In genomic region chr19:15592821-15593220, GRCm38 (mm10) we compare ENCODE assay signal across 32 mouse cellular contexts.
"Had no signal": no experiment of that assay in that cellular context is flagged by ENCODE, and none has a peak within 500 bp of the region (broad histone marks: within the 10 kb centered on the region; RNA-seq: fewer than 3 reads in every experiment).

No protein-coding gene starts in this region.

- H3K4me3 ChIP-seq: left cerebral cortex, adult 2 months; limb, embryonic 10.5 days; limb, embryonic 12.5 days; limb, embryonic 13.5 days; limb, embryonic 15.5 days; liver, embryonic 12.5 days; liver, embryonic 13.5 days; liver, embryonic 15.5 days; lung, embryonic 15.5 days; megakaryocyte, embryonic 14.5 days; midbrain, embryonic 10.5 days; midbrain, embryonic 12.5 days; midbrain, embryonic 13.5 days; midbrain, embryonic 15.5 days; myocyte; neural tube, embryonic 12.5 days had no signal

- ATAC-seq: liver, embryonic 12.5 days; liver, postnatal 0 days; lung, postnatal 0 days; midbrain, embryonic 13.5 days; midbrain, embryonic 15.5 days; midbrain, embryonic 16.5 days had no signal

- H3K9ac ChIP-seq: limb, embryonic 12.5 days; limb, embryonic 13.5 days; limb, embryonic 15.5 days; liver, embryonic 12.5 days; liver, embryonic 13.5 days; liver, embryonic 14.5 days; liver, embryonic 15.5 days; liver, postnatal 0 days; lung, embryonic 14.5 days; lung, embryonic 15.5 days; midbrain, embryonic 12.5 days; midbrain, embryonic 13.5 days; midbrain, embryonic 15.5 days; neural tube, embryonic 12.5 days had no signal

- H3K4me2 ChIP-seq: limb, embryonic 12.5 days; limb, embryonic 13.5 days; limb, embryonic 15.5 days; liver, embryonic 12.5 days; liver, embryonic 13.5 days; liver, embryonic 15.5 days; lung, embryonic 14.5 days; lung, embryonic 15.5 days; midbrain, embryonic 11.5 days; midbrain, embryonic 12.5 days; midbrain, embryonic 13.5 days; midbrain, embryonic 15.5 days; neural tube, embryonic 12.5 days had no signal

- H3K27ac ChIP-seq: left cerebral cortex, adult 2 months; limb, embryonic 10.5 days; limb, embryonic 12.5 days; limb, embryonic 13.5 days; limb, embryonic 15.5 days; liver, embryonic 12.5 days; liver, embryonic 13.5 days; liver, embryonic 14.5 days; liver, embryonic 15.5 days; lung, embryonic 15.5 days; macrophage; midbrain, embryonic 10.5 days; midbrain, embryonic 12.5 days; midbrain, embryonic 13.5 days; midbrain, embryonic 15.5 days; neural tube, embryonic 12.5 days had no signal

- H3K36me3 ChIP-seq: limb, embryonic 10.5 days; limb, embryonic 12.5 days; limb, embryonic 13.5 days; limb, embryonic 15.5 days; liver, embryonic 12.5 days; liver, embryonic 13.5 days; liver, embryonic 15.5 days; lung, embryonic 15.5 days; midbrain, embryonic 10.5 days; midbrain, embryonic 12.5 days; midbrain, embryonic 13.5 days; midbrain, embryonic 15.5 days; neural tube, embryonic 12.5 days had no signal

- H3K27me3 ChIP-seq: limb, embryonic 12.5 days; limb, embryonic 13.5 days; limb, embryonic 15.5 days; liver, embryonic 12.5 days; liver, embryonic 13.5 days; liver, embryonic 15.5 days; lung, embryonic 15.5 days; megakaryocyte, embryonic 14.5 days; midbrain, embryonic 12.5 days; midbrain, embryonic 13.5 days; midbrain, embryonic 15.5 days; neural tube, embryonic 12.5 days had no signal

- H3K4me1 ChIP-seq: limb, embryonic 10.5 days; limb, embryonic 12.5 days; limb, embryonic 13.5 days; limb, embryonic 15.5 days; liver, embryonic 12.5 days; liver, embryonic 13.5 days; liver, embryonic 15.5 days; lung, embryonic 15.5 days; megakaryocyte, embryonic 14.5 days; midbrain, embryonic 10.5 days; midbrain, embryonic 12.5 days; midbrain, embryonic 13.5 days; midbrain, embryonic 15.5 days; neural tube, embryonic 12.5 days had no signal

- H3K9me3 ChIP-seq: limb, embryonic 10.5 days; limb, embryonic 12.5 days; limb, embryonic 13.5 days; limb, embryonic 15.5 days; liver, embryonic 12.5 days; liver, embryonic 13.5 days; liver, embryonic 15.5 days; lung, embryonic 15.5 days; megakaryocyte, embryonic 14.5 days; midbrain, embryonic 10.5 days; midbrain, embryonic 12.5 days; midbrain, embryonic 13.5 days; midbrain, embryonic 15.5 days; neural tube, embryonic 12.5 days had no signal

- DNase-seq: left cerebral cortex, postnatal 4 days; liver; liver, embryonic 13.5 days; liver, postnatal 0 days; lung, adult 18-20 months; lung, adult 2 months; lung, embryonic 14.5 days; lung, postnatal 10 days; lung, postnatal 14 days; lung, postnatal 36 days; lung, postnatal 4 days; midbrain, embryonic 14.5 days had no signal
